Mouse (Mus musculus): ENCODE measurements around the gene Galk2.

DNA sequence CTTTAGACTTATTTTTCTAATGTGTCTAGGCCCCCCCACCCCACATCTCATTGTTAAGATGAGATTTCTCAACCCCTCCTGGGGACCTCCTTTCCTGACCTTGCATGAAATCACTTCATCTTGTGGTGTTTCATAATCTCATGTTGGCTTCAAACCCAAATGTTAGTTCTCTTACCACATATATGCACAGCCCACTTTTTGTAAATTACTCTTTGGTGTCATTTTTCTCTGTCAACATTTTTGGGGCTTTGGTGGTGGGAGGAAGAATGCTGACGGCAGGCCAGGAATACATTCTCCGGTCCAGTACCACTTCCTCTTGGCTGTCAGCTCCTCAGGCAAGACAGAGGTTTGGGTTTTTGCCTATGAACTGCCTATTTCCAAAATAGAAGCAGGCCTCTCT, 71.0 kb downstream of the Galk2 start:
- no peak for TF ChIP-seq CTCF (IDR thresholded peaks at IDR 0.05; ENCODE audit: low read depth)
- no peak for TF ChIP-seq EP300 (IDR thresholded peaks at IDR 0.05; ENCODE audit: low read depth)

All from liver, embryonic 14.5 days (tissue).